Mouse (Mus musculus) ES-Bruce4 (cell line): ENCODE results near the gene Vps37b.

Experiments
- CTCF ChIP-seq: IDR thresholded peaks from one replicate; pipeline ENCODE4 v1.8.1; 2011; ENCODE audit warnings: low read depth, low read length
- EP300 ChIP-seq: IDR thresholded peaks from 2 replicates; pipeline ENCODE4 v1.6.1; 2011; ENCODE audit warnings: low read depth, low read length; ENCODE audit not compliant: insufficient read depth
- POLR2A ChIP-seq: IDR thresholded peaks from one replicate; pipeline ENCODE4 v1.8.1; 2011; ENCODE audit warnings: low read length; ENCODE audit not compliant: insufficient read depth

DNA sequence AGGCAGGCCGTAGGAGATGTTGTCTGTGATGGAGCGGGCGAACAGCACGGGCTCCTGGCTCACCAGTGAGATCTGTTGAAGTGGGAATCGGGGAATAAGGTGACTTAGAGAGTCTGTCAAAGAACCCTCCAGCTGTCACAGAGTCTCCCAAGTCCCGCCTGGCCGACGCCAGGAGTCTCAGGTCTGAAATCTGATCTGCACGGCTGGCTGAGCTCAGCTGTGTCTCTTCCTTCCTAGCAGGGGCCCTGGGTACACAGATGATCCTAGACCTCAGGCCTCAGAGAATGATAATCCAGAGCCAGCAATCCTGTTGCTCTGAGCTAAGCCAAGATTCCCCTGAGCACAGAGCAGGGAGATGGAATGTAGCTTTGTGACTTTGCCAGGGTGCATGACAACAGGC lies 41.6 kb upstream of the Vps37b start:
- TF ChIP-seq CTCF (no peak), POLR2A (no peak), EP300 (no peak)
